Mouse (Mus musculus): ENCODE measurements at regions not wholly inside any gene's neighbourhood (a gene's known extent, or its start where the extent isn't known, plus 50 kb on each side); places are given as distances from the start of the nearest gene placed in this dataset.
A peak's percentile ranks its signal among the peaks of the same experiment; 100 is the strongest.

- DNase-seq (ENCODE audit: low spot score in 2 of 2), result no peak
These were observed 165.6 kb upstream of the Dkk2 start for GRCm38 (mm10) chr3:131919476-131919875.

GRCm38 (mm10) chr3:131921161-131921560 lies 163.9 kb upstream of the Dkk2 start:
- no peak for DNase-seq (ENCODE audit: low spot score in 2 of 2)

DNA sequence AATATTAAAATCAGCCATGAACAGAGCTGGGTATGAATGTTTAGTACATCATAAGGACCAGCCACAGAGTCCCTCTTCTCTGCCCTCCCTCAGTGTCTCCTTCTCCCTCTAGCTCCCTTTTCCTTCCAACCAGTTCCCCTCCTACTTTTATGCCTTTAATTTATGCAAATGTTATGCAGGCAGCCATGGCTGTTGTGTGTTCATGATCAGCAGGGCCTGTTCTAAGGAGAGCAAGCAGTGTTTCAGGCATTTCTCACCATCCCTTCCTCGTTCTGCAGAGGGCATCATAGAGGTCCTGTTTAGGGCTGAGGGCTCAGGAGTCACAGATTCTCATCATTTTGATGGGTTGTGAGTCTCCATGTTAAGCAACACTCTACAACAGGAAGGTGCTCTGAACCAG lies 162.4 kb upstream of the Dkk2 start:
- DNase-seq (ENCODE audit: low spot score in 2 of 2), result no peak

GRCm38 (mm10) chr3:131940896-131941295 lies 144.2 kb upstream of the Dkk2 start:
- no peak for DNase-seq (ENCODE audit: low spot score in 2 of 2)

DNA sequence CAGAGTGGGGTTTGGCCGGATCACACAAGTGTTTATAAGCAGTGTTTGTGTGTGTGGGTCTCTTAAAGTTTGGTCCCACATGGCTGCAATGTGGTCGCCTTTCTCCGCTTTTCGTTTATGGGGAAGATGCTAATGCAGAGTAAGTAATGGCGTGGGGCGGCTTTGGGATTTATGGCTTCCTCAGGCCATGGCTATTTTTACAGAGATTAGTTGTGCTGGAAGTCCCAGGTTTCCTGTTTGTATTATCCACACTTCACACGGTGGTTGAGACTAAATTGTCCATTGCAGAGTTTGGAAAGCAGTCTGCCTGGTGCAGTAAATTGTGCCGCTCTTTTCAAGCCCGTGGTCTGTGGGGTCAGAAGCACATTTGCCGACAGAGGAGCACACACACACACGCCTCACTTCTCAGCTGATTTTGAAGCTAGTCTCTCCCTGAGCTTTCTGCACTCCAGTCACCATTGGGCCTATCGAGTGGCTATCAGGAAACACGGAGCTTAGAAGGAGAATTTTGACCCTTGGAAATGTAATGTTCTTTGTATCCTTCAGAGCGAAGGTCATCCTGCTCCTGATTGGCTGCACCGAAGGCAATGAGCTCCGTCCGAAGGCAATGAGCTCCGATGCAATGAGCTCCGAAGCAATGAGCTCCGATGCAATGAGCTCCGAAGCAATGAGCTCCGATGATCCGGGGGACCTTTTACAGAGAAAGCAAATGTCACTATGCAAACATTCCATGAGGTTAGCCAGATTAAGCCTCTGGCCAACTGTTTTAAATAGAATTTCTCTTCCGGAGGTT lies 142.9 kb upstream of the Dkk2 start:
- DNase-seq (ENCODE audit: low spot score in 2 of 2), result no peak

DNA sequence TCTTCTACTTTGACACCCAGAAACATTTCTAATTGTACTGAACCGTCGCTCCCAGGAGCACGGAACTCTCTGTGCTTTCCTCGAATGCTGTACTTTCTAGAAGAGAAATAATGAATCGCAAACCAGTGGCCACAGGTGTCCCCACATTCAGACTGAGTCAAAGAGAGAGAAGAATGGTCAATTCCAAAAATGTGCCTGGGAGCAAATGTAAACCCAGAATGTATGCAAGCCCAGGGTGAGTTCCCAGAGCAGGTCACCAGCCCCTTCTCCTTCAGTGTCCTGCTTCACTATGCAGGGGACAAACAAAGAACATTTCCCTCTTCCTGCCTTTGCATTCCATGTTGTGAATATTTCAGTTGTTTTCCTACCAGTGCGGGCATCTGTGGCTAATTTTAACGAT lies 141.7 kb upstream of the Dkk2 start:
- DNase-seq (ENCODE audit: low spot score in 2 of 2), result no peak

GRCm38 (mm10) chr3:131955771-131956170 lies 129.3 kb upstream of the Dkk2 start:
- no peak for DNase-seq (ENCODE audit: low spot score in 2 of 2)

DNA sequence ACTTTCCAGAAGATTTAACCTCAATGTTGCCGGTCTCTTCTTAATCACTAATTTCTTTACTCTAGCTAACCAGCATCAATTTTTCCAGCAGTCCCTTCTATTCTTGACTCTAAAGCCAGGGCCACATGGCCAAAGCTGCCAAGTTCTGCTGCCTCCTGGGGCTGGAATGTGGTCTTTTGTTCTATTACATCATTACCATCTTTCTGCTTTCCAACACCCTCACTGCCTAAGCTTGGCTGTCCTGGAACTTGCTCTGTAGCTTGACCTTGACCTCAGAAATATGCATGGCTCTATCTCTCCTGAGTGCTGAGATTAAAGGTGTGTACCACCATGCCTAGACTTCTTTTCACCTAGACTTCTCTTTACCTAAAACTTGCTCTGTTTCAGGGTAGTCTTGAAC lies 124.5 kb upstream of the Dkk2 start:
- DNase-seq (ENCODE audit: low spot score in 2 of 2), result no peak

GRCm38 (mm10) chr3:131961571-131961970 lies 123.5 kb upstream of the Dkk2 start:
- no peak for DNase-seq (ENCODE audit: low spot score in 2 of 2)

DNA sequence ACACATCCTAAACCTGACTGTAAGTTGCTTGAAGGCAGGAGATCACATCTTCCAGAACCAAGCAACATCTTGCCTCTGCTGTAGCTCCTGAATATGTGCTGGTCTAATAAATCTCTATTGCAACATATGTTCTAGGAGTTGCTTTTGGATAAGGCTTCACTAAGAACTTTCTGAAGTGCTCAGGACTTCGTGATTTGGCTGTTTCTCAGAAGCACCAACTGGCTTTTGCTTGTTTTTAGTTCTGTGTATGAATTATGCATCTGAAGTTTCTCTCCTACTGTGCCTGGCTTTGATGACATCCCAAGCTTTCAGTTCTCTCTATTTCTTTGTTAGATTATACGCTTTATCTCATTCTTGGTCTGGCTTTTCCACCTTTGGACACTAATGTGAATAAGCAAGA lies 122.2 kb upstream of the Dkk2 start:
- DNase-seq (ENCODE audit: low spot score in 2 of 2), result no peak

DNA sequence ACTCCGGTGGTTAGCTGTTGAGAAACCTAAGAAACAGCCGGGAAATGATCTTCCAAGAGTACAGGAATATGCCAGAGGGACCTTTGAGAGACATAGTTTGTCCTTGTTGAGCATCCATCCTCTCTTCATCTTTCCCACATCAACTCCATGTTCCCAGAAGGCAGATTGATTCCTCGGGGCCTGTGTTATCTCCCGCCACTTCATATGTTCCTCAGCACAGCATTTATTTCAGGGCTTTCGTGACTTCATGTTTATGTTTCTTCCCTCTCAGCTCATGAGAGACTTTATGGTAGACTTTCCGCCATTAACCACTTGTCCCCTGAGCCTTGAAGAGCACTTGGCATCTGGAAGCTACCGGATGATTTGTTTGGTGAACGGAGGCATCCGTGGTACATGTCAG lies 120.1 kb upstream of the Dkk2 start:
- DNase-seq (ENCODE audit: low spot score in 2 of 2), result no peak

GRCm38 (mm10) chr3:131965456-131966160 lies 119.5 kb upstream of the Dkk2 start:
- DNase-seq (ENCODE audit: low spot score in 2 of 2), result no peak

GRCm38 (mm10) chr3:131967288-131967687 lies 117.8 kb upstream of the Dkk2 start:
- no peak for DNase-seq (ENCODE audit: low spot score in 2 of 2)

- no peak for DNase-seq (ENCODE audit: low spot score in 2 of 2)
These were observed 114.3 kb upstream of the Dkk2 start for GRCm38 (mm10) chr3:131970827-131971226.

DNA sequence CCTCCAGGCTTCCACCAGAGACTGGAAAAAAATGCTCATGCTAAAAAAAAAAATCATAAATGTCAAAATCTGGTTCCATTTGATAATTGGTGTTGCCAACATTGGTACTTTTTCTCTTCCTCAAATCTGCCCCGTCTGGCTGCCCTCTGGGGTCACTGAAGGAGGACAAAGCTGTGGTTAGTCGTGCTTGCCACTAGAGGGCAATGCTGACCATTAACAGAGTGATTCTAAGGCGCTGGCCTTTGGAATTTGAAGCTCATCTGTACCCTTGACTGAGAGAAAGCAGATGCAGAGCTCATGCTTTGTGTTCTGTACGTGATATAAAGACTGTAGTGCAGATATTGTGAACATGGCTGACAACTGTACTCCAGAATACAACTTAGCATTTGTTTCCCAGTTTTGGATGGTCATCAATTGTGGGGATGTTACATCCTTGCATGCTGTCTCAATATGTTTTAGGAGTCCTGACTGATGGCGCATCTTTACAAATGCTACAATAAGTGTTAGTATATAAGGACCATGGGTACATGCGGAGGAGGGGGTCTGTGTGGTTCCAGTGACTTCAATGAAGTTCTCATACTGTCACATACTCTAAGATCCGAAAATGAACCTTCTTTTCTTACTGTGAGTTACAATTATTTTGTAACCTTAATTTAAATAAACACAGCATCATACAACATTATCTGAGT lies 109.0 kb upstream of the Dkk2 start:
- peak in 1 of 2 experiments; percentile 22 for DNase-seq (ENCODE audit: low spot score in 2 of 2)

- DNase-seq (ENCODE audit: low spot score in 2 of 2), result no peak
These were observed 101.8 kb upstream of the Dkk2 start for GRCm38 (mm10) chr3:131983292-131983691.

DNA sequence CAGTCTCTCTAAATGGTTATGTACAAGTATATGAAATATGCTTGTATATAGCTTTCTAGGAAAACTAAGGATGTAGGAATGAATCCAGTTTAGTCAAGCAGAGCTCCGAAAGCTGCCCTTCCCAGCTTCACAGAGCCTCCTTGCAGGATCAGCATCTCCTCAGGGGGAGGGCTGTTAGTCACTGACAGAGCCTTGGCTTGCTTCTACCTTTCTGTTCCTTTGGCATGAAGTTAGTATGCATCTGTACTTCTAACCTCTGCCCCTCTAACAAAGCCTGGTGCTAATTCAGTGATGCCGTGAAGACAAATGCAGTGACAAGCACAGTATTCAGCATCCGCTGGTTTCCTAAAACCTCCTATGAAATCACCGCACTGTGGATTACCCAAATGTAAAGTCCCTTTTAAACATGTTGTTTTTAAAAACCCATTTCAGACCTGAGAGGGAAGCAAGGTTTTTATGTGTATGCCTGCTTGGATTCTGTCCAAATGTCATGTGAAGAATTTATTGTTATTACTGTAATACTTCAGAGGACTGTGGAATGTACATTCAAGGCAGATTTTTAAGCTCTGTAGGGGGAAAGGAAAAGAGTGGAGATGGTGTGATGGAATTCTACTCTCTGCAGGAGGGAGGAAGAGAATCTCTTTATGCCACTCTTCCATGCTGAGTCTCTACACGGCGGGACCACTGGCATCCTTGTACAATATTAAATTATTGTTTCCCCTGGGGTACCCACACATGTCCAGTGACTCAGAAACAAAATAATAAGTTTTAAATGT lies 86.1 kb upstream of the Dkk2 start:
- DNase-seq (ENCODE audit: low spot score in 2 of 2), result no peak

DNA sequence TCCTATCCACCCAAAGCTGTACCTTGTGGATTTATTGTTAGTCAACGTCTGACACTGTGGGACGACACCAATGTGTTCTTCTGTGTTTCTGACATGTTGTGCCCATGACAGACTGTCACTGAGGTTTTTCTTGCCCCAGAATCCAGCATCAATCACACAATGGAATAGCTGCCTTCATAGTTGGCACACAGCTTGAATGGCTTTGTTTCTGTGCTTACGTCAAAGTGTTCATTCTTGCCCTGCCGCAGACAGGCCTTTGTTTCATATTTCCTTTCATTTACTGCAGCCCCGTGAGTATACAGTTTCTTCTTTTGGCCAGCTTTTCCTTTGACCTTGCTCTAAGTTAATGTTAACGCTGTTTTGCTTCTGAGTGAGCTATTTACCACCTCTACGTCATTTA lies 78.9 kb upstream of the Dkk2 start:
- no peak for DNase-seq (ENCODE audit: low spot score in 2 of 2)

DNA sequence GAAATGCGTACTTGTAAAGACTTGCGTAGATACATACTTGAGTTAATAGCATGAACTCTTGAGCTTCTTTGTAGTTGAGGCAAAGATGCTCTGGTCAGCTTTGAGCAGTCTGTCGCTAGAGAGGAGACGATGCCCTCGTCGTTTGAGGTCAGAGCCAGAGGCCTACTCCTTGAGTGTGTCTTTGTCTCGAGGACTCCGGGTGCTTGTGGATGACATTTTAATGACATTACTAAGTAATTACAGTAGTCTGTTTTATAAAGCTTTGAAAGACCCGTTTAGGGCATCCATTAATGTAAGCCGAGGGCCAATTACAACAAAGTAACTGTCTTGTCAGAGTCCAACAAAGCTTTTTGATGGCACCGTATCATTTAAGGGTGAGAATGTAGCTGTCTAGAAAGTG lies 78.2 kb upstream of the Dkk2 start:
- no peak for DNase-seq (ENCODE audit: low spot score in 2 of 2)

- DNase-seq (ENCODE audit: low spot score in 2 of 2), result no peak
These were observed 77.7 kb upstream of the Dkk2 start for GRCm38 (mm10) chr3:132007356-132007755.

- DNase-seq (ENCODE audit: low spot score in 2 of 2), result no peak
These were observed 69.9 kb upstream of the Dkk2 start for GRCm38 (mm10) chr3:132015205-132015604.

All from urinary bladder, postnatal 4 days (tissue).